Mouse (Mus musculus): ENCODE measurements at regions not wholly inside any gene's neighbourhood (a gene's known extent, or its start where the extent isn't known, plus 50 kb on each side); places are given as distances from the start of the nearest gene placed in this dataset.

DNA sequence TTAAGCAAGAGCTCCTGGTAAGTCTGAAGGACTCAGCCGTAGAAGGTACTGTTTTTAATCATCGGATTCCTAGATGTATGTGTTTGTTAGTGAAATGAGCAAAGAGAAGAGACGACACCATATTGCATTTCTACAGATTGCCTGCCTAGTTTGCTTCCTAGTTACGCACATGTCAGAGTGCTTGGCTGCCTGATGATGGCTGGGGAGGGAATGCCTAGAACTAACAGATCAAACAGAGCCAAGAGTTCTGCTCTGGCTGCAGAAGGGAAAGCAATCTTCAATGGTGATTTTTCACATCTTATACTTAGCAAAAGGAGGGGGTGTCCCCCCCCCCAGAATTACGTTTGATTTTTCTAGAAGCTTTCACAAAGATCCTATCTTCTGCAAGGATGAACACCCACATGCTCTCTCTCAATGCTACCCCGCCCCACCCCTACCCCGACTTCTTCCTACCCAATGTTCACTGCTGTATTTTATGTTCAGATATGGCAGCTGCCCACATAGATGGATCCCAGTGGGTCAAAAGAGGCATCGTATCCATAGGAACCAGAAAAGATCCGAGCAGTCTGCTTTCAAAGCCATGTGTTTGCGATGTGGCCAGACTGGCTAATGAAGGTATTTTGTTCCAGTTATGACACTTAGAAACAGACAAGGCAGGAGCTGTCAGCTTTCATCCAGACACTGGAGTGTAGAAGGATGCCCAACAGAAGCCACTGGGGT, 228.1 kb downstream of the Enc1 start:
- TF ChIP-seq CTCF (IDR thresholded peaks at IDR 0.05; ENCODE audit: insufficient read depth, low read length) (no peak), POLR2A (IDR thresholded peaks at IDR 0.05; ENCODE audit: borderline replicate concordance, extremely low read depth, low read depth, low read length) (no peak)

Data from lung, adult 2 months (tissue).